Mouse (Mus musculus) CH12.LX (cell line): ENCODE data around the gene Bicdl2. TPM values are rescaled to one million over a fixed set of nuclear protein-coding genes. Genes with fewer than 3 reads are reported as not detected.

ENCODE experiments used
- DNase-seq: peaks from one replicate; pipeline ENCODE4 v3.0.0-alpha.2; 2013; ENCODE audit errors: extremely low read depth
- H3K27ac ChIP-seq: 2 replicates; pipeline ENCODE4 v1.5.1; 2012; ENCODE audit warnings: low read depth, mild to moderate bottlenecking, control low read depth, moderate library complexity; ENCODE audit not compliant: insufficient read depth
- H3K27me3 ChIP-seq: replicated peaks from 2 replicates; pipeline ENCODE3; 2012; ENCODE audit warnings: inconsistent platforms
- H3K36me3 ChIP-seq, 2 experiments: replicated peaks in 1 of 2; 2 replicates each; pipeline versions ENCODE3 to v1.6.1; 2012; ENCODE audit warnings: inconsistent platforms in 1 of 2, low read length in 1 of 2, mild to moderate bottlenecking in 1 of 2, mixed read lengths in 1 of 2, moderate library complexity in 1 of 2; ENCODE audit not compliant: control insufficient read depth in 1 of 2, insufficient read depth in 1 of 2
- H3K4me1 ChIP-seq, 2 experiments: 2 replicates each; pipeline ENCODE4 v1.6.1; 2012; ENCODE audit warnings: inconsistent platforms in 1 of 2, moderate library complexity in 1 of 2; ENCODE audit not compliant: insufficient read depth in 2 of 2, control insufficient read depth in 1 of 2
- H3K4me2 ChIP-seq: 2 replicates; pipeline ENCODE4 v1.6.1; 2012; ENCODE audit warnings: low read depth, mild to moderate bottlenecking, control low read depth; ENCODE audit not compliant: poor library complexity, insufficient read depth, severe bottlenecking
- H3K4me3 ChIP-seq, 3 experiments: fragments of 150-350 bp in 1 of 3; sonication (generic) in 1 of 3; replicated peaks in 1 of 3; 2 replicates each; pipeline versions ENCODE3 to v1.5.1; 2011 to 2012; ENCODE audit warnings: low read depth in 2 of 3, low read length in 2 of 3, mild to moderate bottlenecking in 2 of 3, moderate library complexity in 2 of 3, control low read depth in 1 of 3, improper control_type of control experiment in 1 of 3, inconsistent platforms in 1 of 3, mixed read lengths in 1 of 3; ENCODE audit not compliant: poor library complexity in 1 of 3
- H3K79me2 ChIP-seq: replicated peaks from 2 replicates; pipeline ENCODE4 v1.6.1; 2012; ENCODE audit warnings: mild to moderate bottlenecking, moderate library complexity; ENCODE audit not compliant: control insufficient read depth, poor library complexity, insufficient read depth, severe bottlenecking; ENCODE audit errors: extremely low read depth
- H3K9ac ChIP-seq: 2 replicates; pipeline ENCODE4 v1.6.1; 2012; ENCODE audit warnings: low read depth, mild to moderate bottlenecking, control low read depth, moderate library complexity; ENCODE audit not compliant: insufficient read depth
- H3K9me3 ChIP-seq: replicated peaks from 2 replicates; pipeline ENCODE3; 2012; ENCODE audit warnings: low read length, inconsistent platforms, mixed read lengths
- CHD2 ChIP-seq: IDR thresholded peaks from 2 replicates; pipeline ENCODE4 v1.6.1; 2011; ENCODE audit warnings: low read length, improper control_type of control experiment
- EP300 ChIP-seq: IDR thresholded peaks from 2 replicates; pipeline ENCODE4 v1.6.1; 2011; ENCODE audit warnings: low read length, improper control_type of control experiment
- ETS1 ChIP-seq: conservative IDR thresholded peaks from 2 replicates; pipeline ENCODE4 v1.6.1; 2012; ENCODE audit warnings: low read depth, mild to moderate bottlenecking, inconsistent platforms, low read length, improper control_type of control experiment, moderate library complexity
- IRF4 ChIP-seq: IDR thresholded peaks from 2 replicates; pipeline ENCODE4 v1.6.1; 2014; ENCODE audit warnings: low read depth, mild to moderate bottlenecking, inconsistent platforms, low read length, improper control_type of control experiment
- JUN ChIP-seq: IDR thresholded peaks from 2 replicates; pipeline ENCODE4 v1.6.1; 2011; ENCODE audit warnings: low read depth, mild to moderate bottlenecking, low read length, improper control_type of control experiment, moderate library complexity; ENCODE audit not compliant: insufficient read depth
- KAT2A ChIP-seq: IDR thresholded peaks from 2 replicates; pipeline ENCODE4 v1.6.1; 2012; ENCODE audit warnings: low read length, improper control_type of control experiment, inconsistent platforms; ENCODE audit not compliant: insufficient replicate concordance
- MYC ChIP-seq: IDR thresholded peaks from 2 replicates; pipeline ENCODE4 v1.6.1; 2011; ENCODE audit warnings: low read depth, mild to moderate bottlenecking, improper control_type of control experiment, low read length
- NRF1 ChIP-seq: IDR thresholded peaks from 2 replicates; pipeline ENCODE4 v1.6.1; 2014; ENCODE audit warnings: low read depth, mild to moderate bottlenecking, inconsistent platforms, low read length, improper control_type of control experiment, moderate library complexity
- PAX5 ChIP-seq: IDR thresholded peaks from 2 replicates; pipeline ENCODE4 v1.6.1; 2012; ENCODE audit warnings: low read length, inconsistent platforms, mixed read lengths
- TBP ChIP-seq: conservative IDR thresholded peaks from 2 replicates; pipeline ENCODE4 v1.6.1; 2011; ENCODE audit warnings: low read depth, low read length, improper control_type of control experiment
- UBTF ChIP-seq: IDR thresholded peaks from 2 replicates; pipeline ENCODE4 v1.6.1; 2012; ENCODE audit warnings: low read depth, mild to moderate bottlenecking, inconsistent platforms, low read length, improper control_type of control experiment, moderate library complexity
- USF1 ChIP-seq: IDR thresholded peaks from 2 replicates; pipeline ENCODE4 v1.6.1; 2014; ENCODE audit warnings: low read depth, mild to moderate bottlenecking, inconsistent platforms, low read length, improper control_type of control experiment
- USF2 ChIP-seq: conservative IDR thresholded peaks from 2 replicates; pipeline ENCODE4 v1.6.1; 2011; ENCODE audit warnings: low read depth, low read length, improper control_type of control experiment
- ZC3H11A ChIP-seq: IDR thresholded peaks from 2 replicates; pipeline ENCODE4 v1.6.1; 2012; ENCODE audit warnings: low read depth, mild to moderate bottlenecking, inconsistent platforms, low read length, improper control_type of control experiment
- ZNF384 ChIP-seq: IDR thresholded peaks from 2 replicates; pipeline ENCODE4 v1.6.1; 2012; ENCODE audit warnings: low read depth, low read length, improper control_type of control experiment, inconsistent platforms
- dilution Hi-C: fragments of 300-500 bp; cut with MboI; formaldehyde crosslinking; loops from 2 replicates; pipeline ENCODE4 v1.14.3; 2020; ENCODE audit warnings: low sequenced_read_pairs; ENCODE audit not compliant: extremely low pct_unique_long_range_greater_than_20kb, extremely low pct_ligation_motif_present
- in situ Hi-C: fragments of 300-500 bp; cut with MboI; formaldehyde crosslinking; loops from 3 replicates; pipeline ENCODE4 v1.14.3; 2019; ENCODE audit warnings: low sequenced_read_pairs, low pct_ligation_motif_present, low pct_unique_long_range_greater_than_20kb, mixed read lengths
- polyA plus RNA-seq: library from polyadenylated mRNA; unstranded; fragments of >175 nt; gene quantifications from 2 replicates; pipeline ENCODE4 v1.2.1, GENCODE M21; 2012; ENCODE audit warnings: low read depth; ENCODE audit not compliant: insufficient read length
- total RNA-seq, 2 experiments: library from RNA; depleted of rRNA; stranded (reverse); fragments of 300-350 nt in 1 of 2; fragments of >200 nt in 1 of 2; gene quantifications; 2 replicates each; pipeline ENCODE4 v1.2.3; 2012 to 2014

The Bicdl2 gene
- total and polyA plus RNA-seq, 3 experiments = not detected

GRCm38 (mm10) chr17:23654001-23654400 lies 6.3 kb upstream of the Bicdl2 start:
- no peaks in the 10 kb centered on the region for H3K79me2 ChIP-seq
- in situ Hi-C loops = no loop called here
- DNase-seq = no peak

DNA sequence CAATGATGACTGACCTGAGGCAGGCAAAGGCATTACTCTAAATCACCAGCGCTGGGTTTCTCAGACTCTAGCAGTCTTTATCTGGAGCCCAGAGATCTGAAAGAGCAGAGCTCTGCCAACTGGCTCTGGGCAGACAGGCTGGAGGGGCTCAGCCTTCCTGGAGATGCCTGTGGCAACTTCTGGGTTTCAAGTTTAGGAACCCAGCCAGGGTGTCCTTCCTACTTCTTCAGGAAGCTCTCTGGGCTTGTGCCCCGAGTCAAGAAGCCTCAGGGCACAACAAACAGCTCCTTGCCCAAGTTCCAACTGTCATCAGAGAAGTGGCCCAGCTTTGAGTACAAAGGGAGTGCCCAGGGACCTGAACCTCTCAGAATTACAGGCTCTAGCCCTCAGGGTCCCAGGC lies 5.9 kb upstream of the Bicdl2 start:
- H3K4me2 ChIP-seq = no peak overlapping the region
- no peak overlapping the region for H3K27ac ChIP-seq
- H3K4me3 ChIP-seq = no peak overlapping the region
- dilution Hi-C loops (no loop called here), in situ Hi-C loops (no loop called here)
- H3K9ac ChIP-seq = no peak overlapping the region
- H3K9me3 ChIP-seq = peaks cover 3% of the 10 kb centered on the region
- no peaks in the 10 kb centered on the region for H3K36me3 ChIP-seq
- DNase-seq = no peak
- H3K27me3 ChIP-seq = peaks cover 65% of the 10 kb centered on the region
- no peak for TF ChIP-seq JUN
- no peak for TF ChIP-seq EP300
- no peak for TF ChIP-seq PAX5
- no peak for TF ChIP-seq NRF1
- no peak for TF ChIP-seq ZC3H11A
- no peak for TF ChIP-seq TBP
- no peak for TF ChIP-seq ETS1
- no peak for TF ChIP-seq USF1
- TF ChIP-seq MYC = no peak
- TF ChIP-seq CHD2 = no peak
- H3K4me1 ChIP-seq = peaks cover 0 to 6% of the 10 kb centered on the region in 2 experiments; a peak in 2 of 4 replicates
- no peaks in the 10 kb centered on the region for H3K79me2 ChIP-seq

More at GRCm38 (mm10) chr17:23654001-23654400, 6.3 kb upstream of the Bicdl2 start:
- Histone ChIP-seq H3K4me2 (no peak overlapping the region), H3K36me3 (no peaks in the 10 kb centered on the region), H3K9ac (no peak overlapping the region), H3K9me3 (peaks cover 3% of the 10 kb centered on the region), H3K4me1 (peaks cover 0 to 6% of the 10 kb centered on the region in 2 experiments; a peak in 2 of 4 replicates), H3K4me3 (no peak overlapping the region), H3K27me3 (peaks cover 66% of the 10 kb centered on the region), H3K27ac (no peak overlapping the region)
- peak; percentile 30; the same call in 1 of the 2 replicates for TF ChIP-seq IRF4
- no peak for TF ChIP-seq UBTF
- peak; percentile 80 for TF ChIP-seq ZNF384
- dilution Hi-C loops = no loop called here

GRCm38 (mm10) chr17:23658450-23658849 lies 1.9 kb upstream of the Bicdl2 start:
- peaks cover 4 to 7% of the 10 kb centered on the region in 2 experiments; a peak in 3 of 4 replicates for H3K4me1 ChIP-seq
- in situ Hi-C loops (no loop called here), dilution Hi-C loops (no loop called here)
- H3K4me2 ChIP-seq = no peak overlapping the region
- H3K9ac ChIP-seq = no peak overlapping the region
- H3K4me3 ChIP-seq = no peak overlapping the region
- peaks cover 84% of the 10 kb centered on the region for H3K27me3 ChIP-seq
- H3K79me2 ChIP-seq = no peaks in the 10 kb centered on the region
- no peak overlapping the region for H3K27ac ChIP-seq
- no peaks in the 10 kb centered on the region for H3K36me3 ChIP-seq
- DNase-seq = no peak
- peaks cover 3% of the 10 kb centered on the region for H3K9me3 ChIP-seq
- peak; percentile 51; the same call in 1 of the 2 replicates for TF ChIP-seq ZNF384
- no peak for TF ChIP-seq KAT2A
- no peak for TF ChIP-seq USF2
- TF ChIP-seq MYC = no peak
